Mouse (Mus musculus) gastrocnemius, adult 2 months (tissue): ENCODE results near the gene Blm. TPM values are rescaled to one million over a fixed set of nuclear protein-coding genes. Genes with fewer than 3 reads are reported as not detected.

ENCODE experiments used
- DNase-seq: peaks from one replicate; pipeline ENCODE4 v3.0.0; 2022
- H3K27ac ChIP-seq: fragments of 200-600 bp; 2 replicates; pipeline ENCODE4 v1.8.1; 2022; ENCODE audit warnings: mild to moderate bottlenecking
- H3K4me3 ChIP-seq: fragments of 200-600 bp; 2 replicates; pipeline ENCODE4 v1.8.1; 2022; ENCODE audit warnings: mild to moderate bottlenecking, moderate library complexity
- CTCF ChIP-seq: fragments of 200-600 bp; IDR thresholded peaks from 2 replicates; pipeline ENCODE4 v1.8.1; 2022; ENCODE audit warnings: antibody characterized with exemption, mild to moderate bottlenecking, moderate library complexity
- intact Hi-C: fragments of 180-260 bp; cut with DNase I; formaldehyde crosslinking; loops from one replicate; pipeline ENCODE4 v1.15.1; 2025
- total RNA-seq, 2 experiments: library from RNA; stranded (reverse); gene quantifications; 2 replicates each; pipeline ENCODE4 v1.2.3; 2021

Gene Blm
- total RNA-seq, 2 experiments from 2014 or later: 1.0 TPM

- Histone ChIP-seq H3K27ac (no peak overlapping the region), H3K4me3 (no peak overlapping the region)
- no peak for TF ChIP-seq CTCF
- no peak for DNase-seq
- intact Hi-C loops: no loop called here
These were observed 95.7 kb downstream of the Blm start for GRCm38 (mm10) chr7:80439032-80439760.

GRCm38 (mm10) chr7:80436571-80436970, 98.3 kb downstream of the Blm start:
- TF ChIP-seq CTCF: no peak
- no peak overlapping the region for H3K27ac ChIP-seq
- no peak for DNase-seq
- H3K4me3 ChIP-seq: no peak overlapping the region
- intact Hi-C loops: no loop called here

- H3K27ac ChIP-seq: no peak overlapping the region
- DNase-seq: no peak
- intact Hi-C loops: no loop called here
- H3K4me3 ChIP-seq: no peak overlapping the region
- no peak for TF ChIP-seq CTCF
These were observed 99.3 kb downstream of the Blm start for GRCm38 (mm10) chr7:80435594-80435993.

- DNase-seq: no peak
- no peak for TF ChIP-seq CTCF
- intact Hi-C loops: no loop called here
- Histone ChIP-seq H3K27ac (no peak overlapping the region), H3K4me3 (no peak overlapping the region)
These were observed 105.3 kb downstream of the Blm start for GRCm38 (mm10) chr7:80429661-80430060.

GRCm38 (mm10) chr7:80427730-80428129, 107.2 kb downstream of the Blm start:
- no peak overlapping the region for H3K4me3 ChIP-seq
- DNase-seq: no peak
- intact Hi-C loops: no loop called here
- no peak for TF ChIP-seq CTCF
- H3K27ac ChIP-seq: no peak overlapping the region

- no peak for DNase-seq
- Histone ChIP-seq H3K27ac (no peak overlapping the region), H3K4me3 (no peak overlapping the region)
- TF ChIP-seq CTCF: no peak
- intact Hi-C loops: no loop called here
These were observed 108.6 kb downstream of the Blm start for GRCm38 (mm10) chr7:80426363-80426762.

GRCm38 (mm10) chr7:80424722-80425121, 110.2 kb downstream of the Blm start:
- intact Hi-C loops: no loop called here
- no peak overlapping the region for H3K27ac ChIP-seq
- no peak for DNase-seq
- no peak overlapping the region for H3K4me3 ChIP-seq
- TF ChIP-seq CTCF: peak; percentile 34

- intact Hi-C loops: no loop called here
- no peak for TF ChIP-seq CTCF
- peak; percentile 71 for DNase-seq
- Histone ChIP-seq H3K27ac (peak overlapping the region; percentile 13; the same call in 1 of the 2 replicates), H3K4me3 (peak overlapping the region; percentile 58)
These were observed 112.0 kb downstream of the Blm start for GRCm38 (mm10) chr7:80422759-80423480.

- H3K4me3 ChIP-seq: no peak overlapping the region
- no peak overlapping the region for H3K27ac ChIP-seq
- no peak for DNase-seq
- intact Hi-C loops: no loop called here
- TF ChIP-seq CTCF: no peak
These were observed 113.3 kb downstream of the Blm start for GRCm38 (mm10) chr7:80421576-80421975.

GRCm38 (mm10) chr7:80420586-80420985, 114.3 kb downstream of the Blm start:
- DNase-seq: no peak
- TF ChIP-seq CTCF: no peak
- Histone ChIP-seq H3K4me3 (no peak overlapping the region), H3K27ac (no peak overlapping the region)
- intact Hi-C loops: no loop called here

- TF ChIP-seq CTCF: no peak
- no peak overlapping the region for H3K4me3 ChIP-seq
- intact Hi-C loops: no loop called here
- H3K27ac ChIP-seq: no peak overlapping the region
- no peak for DNase-seq
These were observed 115.6 kb downstream of the Blm start for GRCm38 (mm10) chr7:80419278-80419677.

GRCm38 (mm10) chr7:80418036-80418435, 116.9 kb downstream of the Blm start:
- H3K4me3 ChIP-seq: no peak overlapping the region
- DNase-seq: no peak
- intact Hi-C loops: no loop called here
- H3K27ac ChIP-seq: peak overlapping the region; percentile 31; the same call in 1 of the 2 replicates
- no peak for TF ChIP-seq CTCF

- DNase-seq: peak; percentile 41
- intact Hi-C loops: no loop called here
- TF ChIP-seq CTCF: no peak
These were observed 117.3 kb downstream of the Blm start for GRCm38 (mm10) chr7:80417601-80418000.

More at GRCm38 (mm10) chr7:80417601-80418000, 117.3 kb downstream of the Blm start:
- Histone ChIP-seq H3K27ac (peak overlapping the region; percentile 31; the same call in 1 of the 2 replicates), H3K4me3 (no peak overlapping the region)
